Mouse (Mus musculus) G1E (cell line): ENCODE measurements around the gene Mgat4b. TPM values are rescaled to one million over a fixed set of nuclear protein-coding genes. Genes with fewer than 3 reads are reported as not detected.
A peak's percentile ranks its signal among the peaks of the same experiment; 100 is the strongest.

Experiments used
- ATAC-seq: 2 replicates; pipeline ENCODE4 v1.8.0; 2016; ENCODE audit warnings: mild to moderate bottlenecking; ENCODE audit not compliant: insufficient number of reproducible peaks, poor library complexity, low FRiP score, severe bottlenecking; ENCODE audit errors: extremely low read depth
- DNase-seq: peaks from one replicate; pipeline ENCODE4 v3.0.0; 2012; ENCODE audit warnings: low spot score
- H3K27me3 ChIP-seq: 2 replicates; pipeline ENCODE4 v1.6.1; 2012; ENCODE audit warnings: mild to moderate bottlenecking, low read length, inconsistent platforms; ENCODE audit not compliant: insufficient read depth
- H3K36me3 ChIP-seq: replicated peaks from 2 replicates; pipeline ENCODE3; 2012; ENCODE audit warnings: mild to moderate bottlenecking, inconsistent platforms
- H3K4me1 ChIP-seq: 2 replicates; pipeline ENCODE4 v1.6.1; 2012; ENCODE audit warnings: low read depth, low read length, inconsistent platforms, mixed read lengths; ENCODE audit not compliant: insufficient read depth
- H3K4me3 ChIP-seq: 2 replicates; pipeline ENCODE4 v1.5.1; 2012; ENCODE audit warnings: low read depth, mild to moderate bottlenecking, inconsistent platforms, low read length, moderate library complexity, mixed read lengths
- H3K9me3 ChIP-seq: replicated peaks from 2 replicates; pipeline ENCODE4 v1.6.1; 2012; ENCODE audit warnings: inconsistent platforms
- CTCF ChIP-seq: IDR thresholded peaks from 2 replicates; pipeline ENCODE4 v1.5.1; 2012; ENCODE audit warnings: low read depth, low read length, inconsistent platforms, mixed read lengths
- GATA1 ChIP-seq: IDR thresholded peaks from 2 replicates; pipeline ENCODE4 v1.6.1; 2012; ENCODE audit warnings: borderline replicate concordance, low read length, inconsistent platforms, mixed read lengths
- GATA2 ChIP-seq: IDR thresholded peaks from 2 replicates; pipeline ENCODE4 v1.6.1; 2012; ENCODE audit warnings: low read depth, low read length, inconsistent platforms, borderline replicate concordance
- POLR2AphosphoS5 ChIP-seq: IDR thresholded peaks from 2 replicates; pipeline ENCODE4 v1.6.1; 2012; ENCODE audit warnings: low read depth, low read length, inconsistent platforms; ENCODE audit not compliant: insufficient replicate concordance
- TAL1 ChIP-seq: conservative IDR thresholded peaks from 2 replicates; pipeline ENCODE4 v1.6.1; 2012; ENCODE audit warnings: low read depth, low read length, inconsistent platforms, mixed read lengths
- polyA plus RNA-seq: library from polyadenylated mRNA; stranded (reverse); fragments of >175 nt; gene quantifications from 2 replicates; pipeline ENCODE4 v1.2.3, GENCODE M21; 2012
- total RNA-seq, 2 experiments: library from RNA; stranded (forward) in 1 of 2; stranded (reverse) in 1 of 2; fragments of 200-1000 nt in 1 of 2; fragments of >200 nt in 1 of 2; fragmentation: Nextera tagmentation in 1 of 2; gene quantifications; 2 replicates each; pipeline ENCODE4 v1.2.3; 2014 to 2017

Gene Mgat4b
- total and polyA plus RNA-seq, 3 experiments, result 15.6 to 106 (median 18.4) TPM

GRCm38 (mm10) chr11:50254010-50254580 is 43.4 kb downstream of the Mgat4b start:
- H3K4me1 ChIP-seq, result peaks cover 34% of the 10 kb centered on the region
- H3K27me3 ChIP-seq, result no peaks in the 10 kb centered on the region
- ATAC-seq (no peak), DNase-seq (no peak)
- no peaks in the 10 kb centered on the region for H3K9me3 ChIP-seq
- H3K4me3 ChIP-seq, result no peak overlapping the region
- TF ChIP-seq POLR2AphosphoS5 (no peak), GATA2 (no peak), CTCF (no peak), TAL1 (no peak), GATA1 (no peak)
- peaks cover 49% of the 10 kb centered on the region for H3K36me3 ChIP-seq

GRCm38 (mm10) chr11:50256615-50257014 is 45.9 kb downstream of the Mgat4b start:
- Histone ChIP-seq H3K4me1 (peaks cover 32% of the 10 kb centered on the region), H3K27me3 (no peaks in the 10 kb centered on the region), H3K9me3 (no peaks in the 10 kb centered on the region), H3K4me3 (no peak overlapping the region), H3K36me3 (peaks cover 74% of the 10 kb centered on the region)
- no peak for TF ChIP-seq TAL1
- no peak for TF ChIP-seq GATA1
- TF ChIP-seq CTCF, result no peak
- TF ChIP-seq GATA2, result no peak
- TF ChIP-seq POLR2AphosphoS5, result no peak
- DNase-seq (no peak), ATAC-seq (no peak)

GRCm38 (mm10) chr11:50258310-50258709 is 47.6 kb downstream of the Mgat4b start:
- Histone ChIP-seq H3K27me3 (no peaks in the 10 kb centered on the region), H3K4me1 (peaks cover 29% of the 10 kb centered on the region), H3K9me3 (no peaks in the 10 kb centered on the region), H3K36me3 (peaks cover 89% of the 10 kb centered on the region), H3K4me3 (no peak overlapping the region)
- TF ChIP-seq GATA2, result no peak
- TF ChIP-seq TAL1, result no peak
- no peak for TF ChIP-seq POLR2AphosphoS5
- no peak for TF ChIP-seq CTCF
- TF ChIP-seq GATA1, result no peak
- DNase-seq (no peak), ATAC-seq (no peak)

GRCm38 (mm10) chr11:50262020-50262419 is 51.3 kb downstream of the Mgat4b start:
- Histone ChIP-seq H3K27me3 (no peaks in the 10 kb centered on the region), H3K4me3 (no peak overlapping the region), H3K4me1 (peaks cover 24% of the 10 kb centered on the region), H3K9me3 (no peaks in the 10 kb centered on the region), H3K36me3 (peaks cover 96% of the 10 kb centered on the region)
- DNase-seq (no peak), ATAC-seq (no peak)
- TF ChIP-seq CTCF (no peak), GATA1 (no peak), TAL1 (no peak), GATA2 (no peak), POLR2AphosphoS5 (no peak)

- H3K9me3 ChIP-seq, result no peaks in the 10 kb centered on the region
- peak overlapping the region; percentile 28; the same call in 1 of the 2 replicates for H3K4me3 ChIP-seq
- peaks cover 26% of the 10 kb centered on the region for H3K4me1 ChIP-seq
- DNase-seq (no peak), ATAC-seq (no peak)
- TF ChIP-seq POLR2AphosphoS5, result peak; percentile 42; the same call in 1 of the 2 replicates
- TF ChIP-seq CTCF, result no peak
- H3K27me3 ChIP-seq, result no peaks in the 10 kb centered on the region
- H3K36me3 ChIP-seq, result peaks cover 96% of the 10 kb centered on the region
Observed at GRCm38 (mm10) chr11:50263198-50263597, 52.5 kb downstream of the Mgat4b start.

- TF ChIP-seq TAL1, result no peak
- Histone ChIP-seq H3K36me3 (peaks cover 93% of the 10 kb centered on the region), H3K4me3 (no peak overlapping the region), H3K4me1 (peaks cover 22% of the 10 kb centered on the region), H3K9me3 (no peaks in the 10 kb centered on the region), H3K27me3 (no peaks in the 10 kb centered on the region)
- ATAC-seq (no peak), DNase-seq (no peak)
Observed at GRCm38 (mm10) chr11:50265931-50266330, 55.2 kb downstream of the Mgat4b start.

- peaks cover 93% of the 10 kb centered on the region for H3K36me3 ChIP-seq
- no peak for ATAC-seq
Observed at GRCm38 (mm10) chr11:50266997-50267396, 56.3 kb downstream of the Mgat4b start.

More at GRCm38 (mm10) chr11:50266997-50267396, 56.3 kb downstream of the Mgat4b start:
- no peak for DNase-seq
- H3K4me1 ChIP-seq, result peaks cover 25% of the 10 kb centered on the region
- no peaks in the 10 kb centered on the region for H3K9me3 ChIP-seq
- H3K27me3 ChIP-seq, result no peaks in the 10 kb centered on the region
- no peak for TF ChIP-seq POLR2AphosphoS5
- TF ChIP-seq GATA2, result no peak
- no peak for TF ChIP-seq TAL1
- no peak for TF ChIP-seq GATA1
- no peak for TF ChIP-seq CTCF
- no peak overlapping the region for H3K4me3 ChIP-seq
